Mouse (Mus musculus) lung, embryonic 15.5 days (tissue): ENCODE measurements around the gene Bricd5. TPM values are rescaled to one million over a fixed set of nuclear protein-coding genes. Genes with fewer than 3 reads are reported as not detected.

Experiments
- ATAC-seq: fragments of 200-750 bp; cut with Nextera tagmentation; 2 replicates; pipeline ENCODE4 v1.8.0; 2017; ENCODE audit warnings: moderate number of reproducible peaks, borderline replicate concordance; ENCODE audit not compliant: low FRiP score, low TSS enrichment; ENCODE audit errors: extremely low read depth
- H3K27ac ChIP-seq: fragments of 300-500 bp; sonication (generic); 2 replicates; pipeline ENCODE4 v1.5.1; 2015; ENCODE audit warnings: moderate library complexity, mild to moderate bottlenecking, inconsistent platforms
- H3K27me3 ChIP-seq: fragments of 300-500 bp; sonication (generic); 2 replicates; pipeline ENCODE4 v1.6.1; 2015; ENCODE audit warnings: inconsistent platforms
- H3K36me3 ChIP-seq: fragments of 300-500 bp; sonication (generic); 2 replicates; pipeline ENCODE4 v1.6.1; 2015; ENCODE audit warnings: inconsistent platforms
- H3K4me1 ChIP-seq: fragments of 300-500 bp; sonication (generic); 2 replicates; pipeline ENCODE4 v1.6.1; 2015; ENCODE audit warnings: inconsistent platforms
- H3K4me2 ChIP-seq: fragments of 300-500 bp; sonication (generic); 2 replicates; pipeline ENCODE4 v1.6.1; 2015; ENCODE audit warnings: inconsistent platforms, mild to moderate bottlenecking, moderate library complexity
- H3K4me3 ChIP-seq: fragments of 300-500 bp; sonication (generic); 2 replicates; pipeline ENCODE4 v1.5.1; 2015; ENCODE audit warnings: mild to moderate bottlenecking, inconsistent platforms
- H3K9ac ChIP-seq: fragments of 300-500 bp; sonication (generic); 2 replicates; pipeline ENCODE4 v1.6.1; 2015; ENCODE audit warnings: inconsistent platforms
- H3K9me3 ChIP-seq: fragments of 300-500 bp; sonication (generic); 2 replicates; pipeline ENCODE4 v1.6.1; 2016; ENCODE audit warnings: inconsistent platforms
- WGBS: fragments of 180-500 bp; shearing (Covaris S2); methylation state at CpG from one replicate; pipeline ENCODE4 v1.1.7; 2015; 5-methylcytosine and 5-hydroxymethylcytosine counted together
- polyA plus RNA-seq: library from polyadenylated mRNA; unstranded; fragments of >200 nt; fragmentation: Nextera tagmentation; extraction: Ambion mirVana; gene quantifications from 2 replicates; pipeline ENCODE4 v1.2.1, GENCODE M21; 2015

Bricd5 gene
- polyA plus RNA-seq, 1 experiment from 2014 or later: not detected

- H3K4me2 ChIP-seq: no peak overlapping the region
- H3K27me3 ChIP-seq: no peaks in the 10 kb centered on the region
- H3K4me1 ChIP-seq: peaks cover 4% of the 10 kb centered on the region; the same call in 1 of the 2 replicates
These were observed 33.5 kb downstream of the Bricd5 start for GRCm38 (mm10) chr17:24507129-24507664.

GRCm38 (mm10) chr17:24507806-24508460 is 34.2 kb downstream of the Bricd5 start:
- H3K9me3 ChIP-seq: no peaks in the 10 kb centered on the region
- no peak overlapping the region for H3K27ac ChIP-seq
- no peak overlapping the region for H3K9ac ChIP-seq
- no peak for ATAC-seq
- peaks cover 4% of the 10 kb centered on the region; the same call in 1 of the 2 replicates for H3K4me1 ChIP-seq
- H3K36me3 ChIP-seq: peaks cover 43% of the 10 kb centered on the region
- no peak overlapping the region for H3K4me3 ChIP-seq
- H3K27me3 ChIP-seq: no peaks in the 10 kb centered on the region
- WGBS: 77% methylated on average over 12 of the region's 12 CpGs
- H3K4me2 ChIP-seq: no peak overlapping the region

More at GRCm38 (mm10) chr17:24507129-24507664, 33.5 kb downstream of the Bricd5 start:
- WGBS: 47% methylated on average over 19 of the region's 19 CpGs
- H3K9ac ChIP-seq: no peak overlapping the region
- H3K27ac ChIP-seq: no peak overlapping the region
- no peaks in the 10 kb centered on the region for H3K9me3 ChIP-seq
- 0 out of 2 replicates have a peak, but pooled peaks have one; percentile 4 for ATAC-seq
- H3K36me3 ChIP-seq: peaks cover 43% of the 10 kb centered on the region
- no peak overlapping the region for H3K4me3 ChIP-seq

GRCm38 (mm10) chr17:24513609-24514008 is 39.9 kb downstream of the Bricd5 start:
- 41% methylated on average over 5 of the region's 5 CpGs for WGBS
- no peak for ATAC-seq
- no peaks in the 10 kb centered on the region for H3K27me3 ChIP-seq
- peak overlapping the region; percentile 45 for H3K4me2 ChIP-seq
- peaks cover 66% of the 10 kb centered on the region for H3K36me3 ChIP-seq
- H3K4me3 ChIP-seq: peak overlapping the region; percentile 22
- no peaks in the 10 kb centered on the region for H3K9me3 ChIP-seq
- peak overlapping the region; percentile 76; the same call in 1 of the 2 replicates for H3K27ac ChIP-seq
- peak overlapping the region; percentile 20 for H3K9ac ChIP-seq
- no peaks in the 10 kb centered on the region for H3K4me1 ChIP-seq

GRCm38 (mm10) chr17:24514270-24515257 is 40.9 kb downstream of the Bricd5 start:
- no peak for ATAC-seq
- peaks cover 59% of the 10 kb centered on the region for H3K36me3 ChIP-seq

GRCm38 (mm10) chr17:24520450-24520849 is 46.8 kb downstream of the Bricd5 start:
- Histone ChIP-seq H3K4me1 (peaks cover 7% of the 10 kb centered on the region), H3K27me3 (no peaks in the 10 kb centered on the region), H3K9me3 (no peaks in the 10 kb centered on the region), H3K9ac (no peak overlapping the region), H3K36me3 (peaks cover 24% of the 10 kb centered on the region), H3K4me2 (no peak overlapping the region), H3K4me3 (no peak overlapping the region), H3K27ac (no peak overlapping the region)
- 73% methylated on average over 4 of the region's 4 CpGs for WGBS
- no peak for ATAC-seq

More at GRCm38 (mm10) chr17:24514270-24515257, 40.9 kb downstream of the Bricd5 start:
- no peaks in the 10 kb centered on the region for H3K4me1 ChIP-seq
- H3K9ac ChIP-seq: peak overlapping the region; percentile 20
- peak overlapping the region; percentile 22 for H3K4me3 ChIP-seq
- H3K27me3 ChIP-seq: no peaks in the 10 kb centered on the region
- H3K4me2 ChIP-seq: peak overlapping the region; percentile 45
- H3K27ac ChIP-seq: peak overlapping the region; percentile 76
- 77% methylated on average over 24 of the region's 24 CpGs for WGBS
- H3K9me3 ChIP-seq: no peaks in the 10 kb centered on the region

GRCm38 (mm10) chr17:24524734-24525133 is 51.0 kb downstream of the Bricd5 start:
- no peak for ATAC-seq
- H3K36me3 ChIP-seq: 0 out of 2 replicates have a peak, but pooled peaks cover 4% of the 10 kb centered on the region
- H3K9ac ChIP-seq: 0 out of 2 replicates have a peak overlapping the region, but pooled peaks have one; percentile 14
- H3K9me3 ChIP-seq: no peaks in the 10 kb centered on the region
- H3K4me3 ChIP-seq: no peak overlapping the region
- peaks cover 33% of the 10 kb centered on the region for H3K4me1 ChIP-seq
- no peak overlapping the region for H3K4me2 ChIP-seq
- H3K27ac ChIP-seq: no peak overlapping the region
- no peaks in the 10 kb centered on the region for H3K27me3 ChIP-seq
- 54% methylated on average over 2 of the region's 2 CpGs for WGBS

Other genes with a start within 250 kb of the Bricd5 start
- gene Ccnf, start 222.4 kb upstream of the Bricd5 start, polyA plus RNA-seq: 71.7 and 77.0 TPM in 2 replicates
- 0.21 and 0.35 TPM in 2 replicates for gene Abca17, start 122.8 kb upstream of the Bricd5 start, polyA plus RNA-seq
- gene Abca3, start 121.9 kb upstream of the Bricd5 start, polyA plus RNA-seq: 18.2 and 23.1 TPM in 2 replicates
- 258 and 262 TPM in 2 replicates for gene Rnps1, start 59.3 kb upstream of the Bricd5 start, polyA plus RNA-seq
- gene Eci1, start 47.2 kb upstream of the Bricd5 start, polyA plus RNA-seq: 90.4 and 90.6 TPM in 2 replicates
- gene Dnase1l2, start 30.8 kb upstream of the Bricd5 start, polyA plus RNA-seq: 1.9 and 2.0 TPM in 2 replicates
- gene E4f1, start 3.6 kb upstream of the Bricd5 start, polyA plus RNA-seq: 26.0 and 35.4 TPM in 2 replicates
- gene Pgp, start 3.5 kb upstream of the Bricd5 start, polyA plus RNA-seq: 56.2 and 57.4 TPM in 2 replicates
- gene Mlst8, start 5.2 kb downstream of the Bricd5 start, polyA plus RNA-seq: 31.6 and 34.5 TPM in 2 replicates
- gene Caskin1, start 14.7 kb downstream of the Bricd5 start, polyA plus RNA-seq: 0.97 and 1.0 TPM in 2 replicates
- 96.7 and 106 TPM in 2 replicates for gene Traf7, start 54.1 kb downstream of the Bricd5 start, polyA plus RNA-seq
- 2.3 and 3.3 TPM in 2 replicates for gene Rab26, start 60.3 kb downstream of the Bricd5 start, polyA plus RNA-seq
- 24.7 and 30.2 TPM in 2 replicates for gene Pkd1, start 76.0 kb downstream of the Bricd5 start, polyA plus RNA-seq
- 48.2 and 53.5 TPM in 2 replicates for gene Tsc2, start 158.7 kb downstream of the Bricd5 start, polyA plus RNA-seq
- 17.2 and 19.6 TPM in 2 replicates for gene Nthl1, start 158.8 kb downstream of the Bricd5 start, polyA plus RNA-seq
- 87.3 and 92.4 TPM in 2 replicates for gene Slc9a3r2, start 176.4 kb downstream of the Bricd5 start, polyA plus RNA-seq
- gene Npw, start 184.6 kb downstream of the Bricd5 start, polyA plus RNA-seq: 2.1 and 2.3 TPM in 2 replicates
- gene Zfp598, start 195.8 kb downstream of the Bricd5 start, polyA plus RNA-seq: 21.2 and 22.2 TPM in 2 replicates
- 1.0 and 2.0 TPM in 2 replicates for gene Syngr3, start 216.1 kb downstream of the Bricd5 start, polyA plus RNA-seq
- 47.3 and 47.4 TPM in 2 replicates for gene Gfer, start 222.3 kb downstream of the Bricd5 start, polyA plus RNA-seq
- gene Noxo1, start 222.3 kb downstream of the Bricd5 start, polyA plus RNA-seq: 3.5 and 5.1 TPM in 2 replicates
- 81.2 and 85.2 TPM in 2 replicates for gene Tbl3, start 233.8 kb downstream of the Bricd5 start, polyA plus RNA-seq
- 0.18 and 0.21 TPM in 2 replicates for gene Rnf151, start 244.2 kb downstream of the Bricd5 start, polyA plus RNA-seq
- 1,576 and 1,662 TPM in 2 replicates for gene Rps2, start 244.2 kb downstream of the Bricd5 start, polyA plus RNA-seq